Mouse (Mus musculus): Measurements from ENCODE around the gene 1700001P01Rik.

GRCm38 (mm10) chr11:97775808-97776496 lies at the start of gene 1700001P01Rik:
- TF ChIP-seq CTCF (IDR thresholded peaks at IDR 0.05; ENCODE audit: borderline replicate concordance, control insufficient read depth, extremely low read depth, insufficient read depth, low read length, poor library complexity) (no peak), POLR2A (IDR thresholded peaks at IDR 0.05; ENCODE audit: control insufficient read depth, extremely low read depth, insufficient read depth, low read length, poor library complexity) (no peak)

All from thymus, adult 2 months (tissue).